Mouse (Mus musculus) stomach, embryonic 15.5 days (tissue): Measurements from ENCODE around the gene Fam47e. TPM values are rescaled to one million over a fixed set of nuclear protein-coding genes. Genes with fewer than 3 reads are reported as not detected.

Experiments
- ATAC-seq: fragments of 200-750 bp; cut with Nextera tagmentation; 2 replicates; pipeline ENCODE4 v1.8.0; 2017; ENCODE audit warnings: low read depth, moderate number of reproducible peaks, moderate TSS enrichment; ENCODE audit not compliant: insufficient read depth, low FRiP score
- H3K27ac ChIP-seq: fragments of 300-500 bp; sonication (generic); 2 replicates; pipeline ENCODE4 v1.5.1; 2015; ENCODE audit warnings: mild to moderate bottlenecking, inconsistent platforms
- H3K27me3 ChIP-seq: fragments of 300-500 bp; sonication (generic); replicated peaks from 2 replicates; pipeline ENCODE4 v1.6.1; 2015; ENCODE audit warnings: inconsistent platforms
- H3K36me3 ChIP-seq: fragments of 300-500 bp; sonication (generic); 2 replicates; pipeline ENCODE4 v1.6.1; 2015; ENCODE audit warnings: inconsistent platforms
- H3K4me1 ChIP-seq: fragments of 300-500 bp; sonication (generic); 2 replicates; pipeline ENCODE4 v1.6.1; 2015; ENCODE audit warnings: inconsistent platforms
- H3K4me2 ChIP-seq: fragments of 300-500 bp; sonication (generic); 2 replicates; pipeline ENCODE4 v1.6.1; 2015; ENCODE audit warnings: mild to moderate bottlenecking, inconsistent platforms
- H3K4me3 ChIP-seq: fragments of 300-500 bp; sonication (generic); replicated peaks from 2 replicates; pipeline ENCODE4 v1.5.1; 2015; ENCODE audit warnings: inconsistent platforms
- H3K9ac ChIP-seq: fragments of 300-500 bp; sonication (generic); 2 replicates; pipeline ENCODE4 v1.6.1; 2015; ENCODE audit warnings: inconsistent platforms
- H3K9me3 ChIP-seq: fragments of 300-500 bp; sonication (generic); 2 replicates; pipeline ENCODE4 v1.6.1; 2016; ENCODE audit warnings: inconsistent platforms
- whole genome bisulfite sequencing: fragments of 180-500 bp; shearing (Covaris S2); methylation state at CpG from one replicate; pipeline ENCODE4 v1.1.7; 2015; 5-methylcytosine and 5-hydroxymethylcytosine counted together
- polyA plus RNA-seq: library from polyadenylated mRNA; unstranded; fragments of >200 nt; fragmentation: Nextera tagmentation; extraction: Ambion mirVana; gene quantifications from 2 replicates; pipeline ENCODE4 v1.2.1, GENCODE M21; 2015

Gene Fam47e
- polyA plus RNA-seq, 1 experiment from 2014 or later: 0.36 TPM

DNA sequence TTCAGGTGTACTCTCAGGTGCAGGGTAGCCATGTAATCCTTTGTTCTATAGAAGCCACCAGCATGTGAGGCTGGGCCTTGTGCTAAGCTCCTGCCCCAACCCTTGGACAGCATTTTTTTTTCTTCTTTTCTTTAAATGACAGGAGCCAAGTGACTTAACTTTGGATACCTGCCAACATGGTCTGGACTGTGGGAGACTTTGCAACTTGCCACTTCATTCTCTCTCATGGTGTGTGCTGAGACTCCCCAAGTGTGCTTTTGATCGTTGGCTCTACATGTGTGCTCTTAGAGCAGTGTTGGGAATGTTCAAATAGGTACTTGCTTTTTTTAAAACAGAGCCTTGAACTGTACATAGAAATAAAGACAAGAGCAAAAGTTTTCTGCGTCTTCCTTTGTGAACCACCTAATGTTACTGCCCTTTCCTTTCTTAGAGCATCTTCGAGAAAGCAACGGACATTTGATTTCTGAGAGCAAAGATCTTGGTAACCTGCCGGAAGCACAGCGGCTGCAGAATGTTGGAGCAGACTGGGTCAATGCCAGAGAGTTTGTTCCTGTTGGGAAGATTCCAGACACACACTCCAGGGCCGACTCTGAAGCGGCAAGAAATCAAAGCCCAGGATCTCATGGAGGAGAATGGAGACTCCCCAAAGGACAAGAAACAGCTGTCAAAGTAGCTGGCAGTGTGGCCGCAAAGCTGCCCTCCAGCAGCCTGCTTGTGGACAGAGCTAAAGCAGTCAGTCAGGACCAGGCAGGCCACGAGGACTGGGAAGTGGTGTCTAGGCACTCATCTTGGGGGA, 49.8 kb downstream of the Fam47e start:
- Histone ChIP-seq H3K27me3 (no peaks in the 10 kb centered on the region), H3K4me1 (peaks cover 4% of the 10 kb centered on the region; the same call in 1 of the 2 replicates), H3K4me3 (peak overlapping the region; percentile 66), H3K36me3 (peaks cover 3% of the 10 kb centered on the region; the same call in 1 of the 2 replicates), H3K9ac (no peak overlapping the region), H3K27ac (peak overlapping the region; percentile 72), H3K4me2 (peak overlapping the region; percentile 79), H3K9me3 (no peaks in the 10 kb centered on the region)
- no peak for ATAC-seq
- 42% methylated on average over 10 of the region's 10 CpGs for WGBS

DNA sequence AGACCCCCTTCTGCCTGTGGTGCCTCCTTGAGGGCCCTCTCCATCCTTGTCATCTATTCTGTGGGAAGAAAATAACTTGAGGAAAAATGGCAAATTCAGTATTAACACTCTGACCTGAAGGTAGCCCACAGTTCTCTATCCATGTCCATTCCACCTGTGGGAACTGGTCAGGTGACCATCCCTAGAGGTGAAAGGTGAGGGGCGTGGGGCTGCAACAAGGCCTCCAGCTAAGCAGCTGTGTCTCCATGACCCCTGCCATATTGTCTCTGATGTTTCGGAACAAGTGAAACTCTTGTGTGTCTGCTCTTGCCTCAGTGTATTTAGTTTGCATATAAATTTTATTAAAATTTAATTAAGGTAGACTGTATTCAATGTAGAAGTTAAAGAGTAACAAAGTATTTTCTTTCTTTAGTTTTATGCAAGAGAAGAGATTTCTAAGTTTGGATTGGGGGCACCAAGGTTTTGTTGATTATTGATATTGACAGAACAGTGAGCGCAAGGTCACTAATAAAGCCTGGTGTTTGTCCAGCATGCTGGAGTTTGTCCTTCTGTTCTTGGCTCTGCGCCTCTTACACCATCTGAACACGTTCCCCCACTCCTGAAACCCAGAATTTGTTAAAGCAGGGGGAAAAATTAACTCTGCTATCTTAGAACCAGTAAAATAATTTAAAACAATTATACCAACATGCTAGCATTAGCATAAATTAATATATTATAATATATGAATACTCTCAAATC, 52.8 kb downstream of the Fam47e start:
- Histone ChIP-seq H3K4me1 (peaks cover 4% of the 10 kb centered on the region; the same call in 1 of the 2 replicates), H3K9me3 (no peaks in the 10 kb centered on the region), H3K4me3 (no peak overlapping the region), H3K27ac (no peak overlapping the region), H3K4me2 (no peak overlapping the region), H3K36me3 (peaks cover 3% of the 10 kb centered on the region; the same call in 1 of the 2 replicates), H3K27me3 (no peaks in the 10 kb centered on the region), H3K9ac (no peak overlapping the region)
- WGBS: 81% methylated on average over 5 of the region's 5 CpGs
- ATAC-seq: no peak

DNA sequence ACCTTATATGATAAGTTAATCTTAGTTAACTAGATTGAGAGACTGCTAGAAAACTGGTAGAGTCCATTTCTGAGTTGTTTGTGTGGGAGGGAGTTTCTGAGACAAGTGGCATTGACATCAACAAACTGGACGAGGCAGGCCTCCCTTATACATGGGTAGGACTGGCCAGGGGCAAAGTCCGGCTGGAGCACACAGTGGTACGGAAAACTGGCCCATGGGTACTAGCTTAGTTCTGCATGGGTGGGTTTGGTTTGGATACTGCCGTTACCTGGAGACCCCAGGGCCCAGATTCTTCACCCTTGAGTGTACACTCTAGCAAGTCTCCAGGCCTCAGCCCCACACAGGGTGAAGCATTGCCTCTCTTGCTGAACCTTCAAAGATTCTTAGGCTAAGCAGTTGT, 57.9 kb downstream of the Fam47e start:
- ATAC-seq: no peak
- H3K4me3 ChIP-seq: no peak overlapping the region

DNA sequence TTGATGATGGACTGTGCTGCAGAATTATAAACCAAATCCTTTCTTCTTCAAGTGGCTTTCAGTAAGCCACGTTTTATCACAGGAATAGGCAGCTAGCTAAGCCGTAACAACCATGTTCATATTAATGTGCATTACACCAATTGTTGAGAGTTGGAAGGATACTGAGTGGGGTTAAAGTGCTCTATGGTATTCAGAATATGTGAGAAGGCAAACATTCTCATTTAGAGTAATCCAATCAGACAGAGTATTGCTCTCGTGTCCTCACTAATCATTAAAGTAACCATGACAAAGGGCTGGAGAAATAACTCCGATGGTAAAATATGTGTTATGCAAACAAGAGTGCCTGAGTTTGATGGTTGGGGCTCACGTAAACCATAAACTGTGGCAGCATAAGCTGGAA, 67.0 kb downstream of the Fam47e start:
- 40% methylated on average over 5 of the region's 5 CpGs for WGBS
- H3K4me1 ChIP-seq: no peaks in the 10 kb centered on the region
- no peak for ATAC-seq
- no peaks in the 10 kb centered on the region for H3K27me3 ChIP-seq
- H3K4me2 ChIP-seq: no peak overlapping the region
- no peaks in the 10 kb centered on the region for H3K9me3 ChIP-seq
- no peaks in the 10 kb centered on the region for H3K36me3 ChIP-seq
- H3K4me3 ChIP-seq: no peak overlapping the region
- H3K27ac ChIP-seq: no peak overlapping the region
- H3K9ac ChIP-seq: no peak overlapping the region

More for the DNA sequence above, 57.9 kb downstream of the Fam47e start:
- no peaks in the 10 kb centered on the region for H3K4me1 ChIP-seq
- 81% methylated on average over 4 of the region's 4 CpGs for WGBS
- H3K27me3 ChIP-seq: no peaks in the 10 kb centered on the region
- no peak overlapping the region for H3K27ac ChIP-seq
- no peaks in the 10 kb centered on the region for H3K9me3 ChIP-seq
- H3K36me3 ChIP-seq: no peaks in the 10 kb centered on the region
- no peak overlapping the region for H3K4me2 ChIP-seq
- no peak overlapping the region for H3K9ac ChIP-seq

DNA sequence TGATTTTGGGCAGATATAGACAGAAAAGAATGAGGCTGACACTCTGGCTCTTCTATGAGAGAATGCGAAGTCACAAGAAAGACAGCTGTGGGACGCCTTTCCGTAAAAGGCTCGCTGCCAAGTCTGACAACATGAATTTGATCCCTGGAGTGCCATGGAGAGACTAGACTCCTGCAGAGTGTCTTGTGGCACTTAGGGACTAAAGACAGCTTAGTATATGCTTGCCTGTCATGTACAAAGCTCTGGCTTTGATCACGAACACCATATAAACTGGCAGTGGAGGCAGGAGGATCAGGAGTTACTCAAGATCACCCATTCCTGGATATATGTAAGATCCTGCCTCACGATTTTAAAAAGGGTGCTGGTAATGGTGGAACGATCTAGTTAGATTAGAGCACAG, 73.0 kb downstream of the Fam47e start:
- Histone ChIP-seq H3K4me3 (no peak overlapping the region), H3K27me3 (no peaks in the 10 kb centered on the region), H3K9me3 (no peaks in the 10 kb centered on the region), H3K9ac (no peak overlapping the region), H3K4me2 (no peak overlapping the region), H3K36me3 (no peaks in the 10 kb centered on the region), H3K4me1 (no peaks in the 10 kb centered on the region), H3K27ac (no peak overlapping the region)
- 55% methylated on average over 7 of the region's 7 CpGs for WGBS
- no peak for ATAC-seq

DNA sequence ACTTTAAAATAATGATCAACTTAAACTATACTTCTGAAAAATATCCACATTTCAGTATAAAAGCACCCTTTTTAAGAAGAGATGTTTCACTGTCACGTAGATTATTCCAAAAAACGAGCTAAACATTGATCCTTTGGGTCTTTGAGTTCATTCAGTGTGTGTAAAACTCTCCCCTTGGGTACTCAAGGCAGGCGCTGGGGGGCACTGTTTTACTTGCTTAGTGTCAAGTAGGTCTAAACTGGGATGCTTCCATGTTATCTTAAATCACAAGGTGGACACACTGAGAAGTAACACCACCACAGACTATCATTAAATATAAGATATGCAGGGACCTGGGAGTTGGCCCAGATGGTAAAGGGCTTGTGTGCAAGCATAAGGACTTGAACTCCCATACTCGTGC, 78.7 kb downstream of the Fam47e start:
- Histone ChIP-seq H3K36me3 (no peaks in the 10 kb centered on the region), H3K9me3 (no peaks in the 10 kb centered on the region), H3K4me3 (no peak overlapping the region), H3K4me1 (no peaks in the 10 kb centered on the region), H3K27ac (no peak overlapping the region), H3K27me3 (no peaks in the 10 kb centered on the region), H3K9ac (no peak overlapping the region), H3K4me2 (no peak overlapping the region)
- 54% methylated on average over 4 of the region's 4 CpGs for WGBS
- ATAC-seq: no peak

DNA sequence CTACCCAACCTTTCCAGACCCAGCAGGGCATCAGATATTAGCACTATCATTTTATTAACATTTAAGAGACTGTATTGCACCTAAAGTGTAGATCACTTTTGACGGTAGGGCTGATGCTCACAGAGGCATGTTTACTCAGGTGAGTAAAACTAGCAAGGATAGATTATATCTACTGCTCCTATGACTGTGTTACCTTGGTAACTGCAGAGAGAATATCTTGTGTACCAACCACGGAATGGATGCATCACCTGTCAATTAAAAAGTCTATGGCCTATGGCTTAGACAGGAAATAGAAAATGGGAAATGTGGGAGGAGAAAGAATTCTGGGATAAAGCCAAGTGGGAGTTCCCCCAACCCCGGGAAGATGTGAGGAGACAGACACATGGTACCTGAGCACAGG, 80.0 kb downstream of the Fam47e start:
- WGBS: 71% methylated on average over 3 of the region's 3 CpGs
- Histone ChIP-seq H3K36me3 (no peaks in the 10 kb centered on the region), H3K4me1 (no peaks in the 10 kb centered on the region), H3K4me3 (no peak overlapping the region), H3K9ac (no peak overlapping the region), H3K27me3 (no peaks in the 10 kb centered on the region), H3K9me3 (no peaks in the 10 kb centered on the region), H3K27ac (no peak overlapping the region), H3K4me2 (no peak overlapping the region)
- ATAC-seq: no peak

DNA sequence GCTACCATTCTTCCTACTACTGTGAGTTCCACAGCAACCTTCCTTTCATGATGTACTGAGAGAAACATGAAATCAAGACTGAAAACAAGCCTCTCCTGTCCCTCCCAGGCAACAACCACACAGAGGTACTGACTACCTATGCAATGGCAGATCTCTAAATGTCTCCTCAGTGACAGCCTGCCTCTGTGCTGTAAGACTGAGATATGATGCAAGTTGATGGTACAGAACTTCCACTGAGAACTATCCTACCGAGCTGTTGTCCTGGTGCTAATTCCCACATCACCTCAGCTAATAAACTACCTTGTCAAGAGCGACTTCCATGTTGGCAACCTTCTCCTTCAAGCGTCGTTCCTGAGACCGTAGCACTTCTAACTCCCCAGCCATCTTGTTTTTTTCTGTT, 81.0 kb downstream of the Fam47e start:
- no peak overlapping the region for H3K27ac ChIP-seq
- no peak overlapping the region for H3K4me3 ChIP-seq
- H3K27me3 ChIP-seq: no peaks in the 10 kb centered on the region
- H3K9me3 ChIP-seq: no peaks in the 10 kb centered on the region
- H3K4me2 ChIP-seq: no peak overlapping the region
- no peak for ATAC-seq
- H3K36me3 ChIP-seq: no peaks in the 10 kb centered on the region
- no peak overlapping the region for H3K9ac ChIP-seq
- H3K4me1 ChIP-seq: no peaks in the 10 kb centered on the region
- WGBS: 77% methylated on average over 5 of the region's 5 CpGs

DNA sequence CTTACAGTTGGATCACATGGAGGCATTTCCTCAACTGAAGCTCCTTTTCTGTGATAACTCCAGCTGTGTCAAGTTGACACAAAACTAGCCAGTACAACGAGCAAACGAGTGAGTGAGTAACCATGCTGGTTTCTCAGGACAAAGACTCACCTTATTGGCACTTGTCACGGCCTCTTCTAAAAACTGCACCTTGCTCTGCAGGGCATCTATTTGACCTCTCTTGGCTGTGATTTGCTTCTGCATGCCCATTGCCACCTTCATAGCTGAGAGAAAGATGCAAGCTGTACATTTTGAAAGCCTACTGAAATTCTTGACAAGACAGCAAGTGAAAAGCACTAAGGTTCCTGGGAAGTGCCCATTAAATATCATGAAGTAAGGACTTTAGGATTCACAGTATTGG, 86.0 kb downstream of the Fam47e start:
- H3K4me1 ChIP-seq: no peaks in the 10 kb centered on the region
- no peak for ATAC-seq
- no peak overlapping the region for H3K9ac ChIP-seq
- H3K27me3 ChIP-seq: no peaks in the 10 kb centered on the region
- no peaks in the 10 kb centered on the region for H3K36me3 ChIP-seq
- H3K4me2 ChIP-seq: no peak overlapping the region
- no peaks in the 10 kb centered on the region for H3K9me3 ChIP-seq
- no peak overlapping the region for H3K4me3 ChIP-seq
- no peak overlapping the region for H3K27ac ChIP-seq
- WGBS: 83% methylated on average over 3 of the region's 3 CpGs

Other genes starting within 250 kb of the Fam47e start
- 39.2 and 41.9 TPM in 2 replicates for gene Sdad1, start 244.6 kb upstream of the Fam47e start, polyA plus RNA-seq
- not detected in 2 replicates for gene Cxcl9, start 227.0 kb upstream of the Fam47e start, polyA plus RNA-seq
- 3.5 and 4.0 TPM in 2 replicates for gene Art3, start 223.2 kb upstream of the Fam47e start, polyA plus RNA-seq
- 1.3 and 2.0 TPM in 2 replicates for gene Cxcl10, start 206.2 kb upstream of the Fam47e start, polyA plus RNA-seq
- gene Nup54, start 119.8 kb upstream of the Fam47e start, polyA plus RNA-seq: 42.8 and 43.5 TPM in 2 replicates
- gene Scarb2, start 48.2 kb upstream of the Fam47e start, polyA plus RNA-seq: 15.8 and 17.0 TPM in 2 replicates
- 58.3 and 66.7 TPM in 2 replicates for gene Stbd1, start 48.0 kb downstream of the Fam47e start, polyA plus RNA-seq
- 0.94 and 1.2 TPM in 2 replicates for gene Ccdc158, start 120.2 kb downstream of the Fam47e start, polyA plus RNA-seq
- gene Shroom3, start 128.4 kb downstream of the Fam47e start, polyA plus RNA-seq: 9.2 and 12.3 TPM in 2 replicates